ENCODE assay signal across 7 mouse cellular contexts in the genomic region with DNA sequence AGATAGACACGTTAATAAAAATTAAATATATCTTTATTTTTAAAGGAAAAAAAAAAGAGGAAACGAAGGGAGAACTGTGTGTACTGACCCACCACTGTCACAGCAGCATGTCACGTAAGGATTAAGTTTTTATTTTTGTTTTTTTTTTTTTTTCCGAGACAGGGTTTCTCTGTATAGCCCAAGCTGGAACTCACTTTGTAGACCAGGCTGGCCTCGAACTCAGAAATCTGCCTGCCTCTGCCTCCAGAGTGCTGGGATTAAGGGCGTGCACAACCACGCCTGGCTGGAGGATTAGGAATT. TPM values are rescaled to one million over a fixed set of nuclear protein-coding genes. Genes with fewer than 3 reads are reported as not detected.
A peak's percentile ranks its signal among the peaks of the same experiment; 100 is the strongest.
DNase-seq lines count a peak whose midpoint lies in the region; ATAC-seq and TF ChIP-seq lines count a peak whose summit lies in the region.
"Not testable (repeated sequence)": the region's sequence is repeated elsewhere in the genome, so short reads cannot be mapped to it uniquely, and the experiment has no call there.

No protein-coding gene starts in this region.

- not testable (repeated sequence) for H3K4me3 ChIP-seq in bone marrow, adult 2 months (replicated peaks; ENCODE audit: control insufficient read depth, low read depth, low read length); lung, postnatal 0 days (ENCODE audit: low read depth, low read length); neural tube, embryonic 14.5 days (ENCODE audit: low read depth, low read length)
- H3K4me3 ChIP-seq in gastrocnemius, adult 2 months: peak overlapping the region; percentile 66
- H3K4me3 ChIP-seq in hindbrain, embryonic 10.5 days: peak overlapping the region; percentile 37; the same call in 1 of the 2 replicates
- peak overlapping the region; percentile 18; the same call in 1 of the 2 replicates for H3K4me3 ChIP-seq in intestine, postnatal 0 days (ENCODE audit: low read depth, low read length)
- peak overlapping the region; percentile 43 for H3K4me3 ChIP-seq in liver, embryonic 11.5 days (ENCODE audit: low read depth, low read length)

- DNase-seq in gastrocnemius, adult 2 months; hindbrain, embryonic 10.5 days (ENCODE audit: low spot score); liver, embryonic 11.5 days (ENCODE audit: low spot score); lung, postnatal 0 days (ENCODE audit: low spot score): not testable (repeated sequence)

- not testable (repeated sequence) for H3K36me3 ChIP-seq in hindbrain, embryonic 10.5 days; intestine, postnatal 0 days (ENCODE audit: control insufficient read depth, insufficient read depth); liver, embryonic 11.5 days (ENCODE audit: control insufficient read depth, insufficient read depth, low read length); lung, postnatal 0 days (ENCODE audit: insufficient read depth, low read length); neural tube, embryonic 14.5 days (ENCODE audit: control insufficient read depth, insufficient read depth, low read length)

- WGBS in bone marrow, adult 2 months: 21% methylated on average over 7 of the region's 7 CpGs
- whole genome bisulfite sequencing in hindbrain, embryonic 10.5 days: 43% methylated on average over 7 of the region's 7 CpGs
- 37% methylated on average over 7 of the region's 7 CpGs for WGBS in intestine, postnatal 0 days
- WGBS in liver, embryonic 11.5 days: 28% methylated on average over 7 of the region's 7 CpGs
- 32% methylated on average over 7 of the region's 7 CpGs for WGBS in lung, postnatal 0 days
- 48% methylated on average over 7 of the region's 7 CpGs for WGBS in neural tube, embryonic 14.5 days

- not testable (repeated sequence) for H3K27me3 ChIP-seq in hindbrain, embryonic 10.5 days (ENCODE audit: insufficient read depth, poor library complexity, severe bottlenecking); intestine, postnatal 0 days (replicated peaks; ENCODE audit: control insufficient read depth, insufficient read depth, low read length); liver, embryonic 11.5 days (replicated peaks; ENCODE audit: control insufficient read depth, insufficient read depth, low read length); lung, postnatal 0 days (replicated peaks; ENCODE audit: insufficient read depth, low read length); neural tube, embryonic 14.5 days (ENCODE audit: control insufficient read depth, insufficient read depth, low read length)

- H3K27ac ChIP-seq in bone marrow, adult 2 months (ENCODE audit: control insufficient read depth, insufficient read depth, low read depth, low read length, poor library complexity): peak overlapping the region; percentile 92; the same call in 1 of the 2 replicates
- H3K27ac ChIP-seq in gastrocnemius, adult 2 months: peak overlapping the region; percentile 82
- not testable (repeated sequence) for H3K27ac ChIP-seq in hindbrain, embryonic 10.5 days; lung, postnatal 0 days (ENCODE audit: low read length); neural tube, embryonic 14.5 days (ENCODE audit: low read depth, low read length)
- H3K27ac ChIP-seq in intestine, postnatal 0 days (ENCODE audit: low read depth, low read length): peak overlapping the region; percentile 80
- H3K27ac ChIP-seq in liver, embryonic 11.5 days (ENCODE audit: low read depth, low read length): peak overlapping the region; percentile 84

- not testable (repeated sequence) for TF ChIP-seq CTCF in bone marrow, adult 2 months (IDR thresholded peaks at IDR 0.05; ENCODE audit: control insufficient read depth, insufficient read depth, low read length); gastrocnemius, adult 2 months (IDR thresholded peaks at IDR 0.05); intestine, postnatal 0 days (IDR thresholded peaks at IDR 0.05; ENCODE audit: low read depth); lung, postnatal 0 days (IDR thresholded peaks at IDR 0.05)

- H3K4me1 ChIP-seq in bone marrow, adult 2 months (ENCODE audit: control insufficient read depth, insufficient read depth, low read length); intestine, postnatal 0 days (replicated peaks; ENCODE audit: control insufficient read depth, insufficient read depth, low read length); liver, embryonic 11.5 days (replicated peaks; ENCODE audit: control insufficient read depth, insufficient read depth, low read length); lung, postnatal 0 days (ENCODE audit: insufficient read depth, low read depth, low read length); neural tube, embryonic 14.5 days (ENCODE audit: control insufficient read depth, insufficient read depth, low read length): not testable (repeated sequence)
- peaks cover 11% of the 10 kb centered on the region for H3K4me1 ChIP-seq in hindbrain, embryonic 10.5 days (replicated peaks)

- not testable (repeated sequence) for TF ChIP-seq EP300 in lung, postnatal 0 days (IDR thresholded peaks at IDR 0.05)

- not testable (repeated sequence) for TF ChIP-seq POLR2A in bone marrow, adult 2 months (IDR thresholded peaks at IDR 0.05; ENCODE audit: borderline replicate concordance, control insufficient read depth, low read depth, low read length)

- not testable (repeated sequence) for ATAC-seq in intestine, postnatal 0 days; liver, embryonic 11.5 days (replicated peaks; ENCODE audit: low FRiP score); lung, postnatal 0 days; neural tube, embryonic 14.5 days (ENCODE audit: low read depth)

- H3K9ac ChIP-seq in intestine, postnatal 0 days (ENCODE audit: low read depth, low read length); lung, postnatal 0 days (replicated peaks; ENCODE audit: low read depth); neural tube, embryonic 14.5 days (replicated peaks; ENCODE audit: low read depth, low read length): not testable (repeated sequence)
- peak overlapping the region; percentile 62 for H3K9ac ChIP-seq in liver, embryonic 11.5 days (ENCODE audit: low read depth, low read length)

- intact Hi-C loops in gastrocnemius, adult 2 months (cut with DNase I): loop anchor here (1.0 kb wide), 1 partner anchor 84 kb away; no protein-coding TSS in a partner anchor

- peak overlapping the region; percentile 61 for H3K4me2 ChIP-seq in intestine, postnatal 0 days (replicated peaks; ENCODE audit: low read depth)
- H3K4me2 ChIP-seq in liver, embryonic 11.5 days: peak overlapping the region; percentile 79
- peak overlapping the region; percentile 55 for H3K4me2 ChIP-seq in lung, postnatal 0 days (replicated peaks; ENCODE audit: low read depth, low read length)
- H3K4me2 ChIP-seq in neural tube, embryonic 14.5 days (ENCODE audit: low read depth, low read length): 0 out of 2 replicates have a peak overlapping the region, but pooled peaks have one; percentile 6

- not testable (repeated sequence) for H3K9me3 ChIP-seq in hindbrain, embryonic 10.5 days; intestine, postnatal 0 days (ENCODE audit: control insufficient read depth); liver, embryonic 11.5 days (ENCODE audit: control insufficient read depth, low read length); lung, postnatal 0 days (ENCODE audit: low read length); neural tube, embryonic 14.5 days (ENCODE audit: control insufficient read depth, low read length)

RNA-seq across cellular contexts. Expression of gene Gatad2a, which starts 5.7 kb away (rescaled TPM):
- 22.0 and 34.5 TPM in 2 replicates for polyA plus RNA-seq in bone marrow, adult 2 months (2011; ENCODE audit: insufficient read depth, insufficient read length, low replicate concordance, missing spikeins)
- total RNA-seq in gastrocnemius, adult 2 months (2021): 10 to 100 TPM; 26.5 to 32.6 TPM
- 46.9 and 50.3 TPM in 2 replicates for polyA plus RNA-seq in hindbrain, embryonic 10.5 days (2016; fragmentation: Nextera tagmentation; extraction: Ambion mirVana)
- 42.6 and 43.3 TPM in 2 replicates for polyA plus RNA-seq in intestine, postnatal 0 days (2015; fragmentation: Nextera tagmentation; extraction: Ambion mirVana)
- polyA plus RNA-seq in liver, embryonic 11.5 days (2014; fragmentation: Nextera tagmentation; extraction: Ambion mirVana): 72.6 and 75.3 TPM in 2 replicates
- polyA plus RNA-seq in lung, postnatal 0 days (2015; fragmentation: Nextera tagmentation; extraction: Ambion mirVana): 40.9 and 41.8 TPM in 2 replicates
- 20.9 and 27.5 TPM in 2 replicates for polyA plus RNA-seq in neural tube, embryonic 14.5 days (2014; fragmentation: Nextera tagmentation; extraction: Ambion mirVana)

RNA-seq across cellular contexts. Expression of gene Mau2, which starts 40.7 kb away (rescaled TPM):
- polyA plus RNA-seq in bone marrow, adult 2 months (2011; ENCODE audit: insufficient read depth, insufficient read length, low replicate concordance, missing spikeins): 29.7 and 51.9 TPM in 2 replicates
- total RNA-seq in gastrocnemius, adult 2 months (2021): 10 to 100 TPM; 24.8 to 31.0 TPM
- polyA plus RNA-seq in hindbrain, embryonic 10.5 days (2016; fragmentation: Nextera tagmentation; extraction: Ambion mirVana): 62.6 and 66.8 TPM in 2 replicates
- polyA plus RNA-seq in intestine, postnatal 0 days (2015; fragmentation: Nextera tagmentation; extraction: Ambion mirVana): 23.6 and 26.3 TPM in 2 replicates
- 42.1 and 46.5 TPM in 2 replicates for polyA plus RNA-seq in liver, embryonic 11.5 days (2014; fragmentation: Nextera tagmentation; extraction: Ambion mirVana)
- 37.1 and 37.2 TPM in 2 replicates for polyA plus RNA-seq in lung, postnatal 0 days (2015; fragmentation: Nextera tagmentation; extraction: Ambion mirVana)
- polyA plus RNA-seq in neural tube, embryonic 14.5 days (2014; fragmentation: Nextera tagmentation; extraction: Ambion mirVana): 73.5 and 77.9 TPM in 2 replicates

RNA-seq across cellular contexts. Expression of gene Sugp1, which starts 40.8 kb away (rescaled TPM):
- polyA plus RNA-seq in bone marrow, adult 2 months (2011; ENCODE audit: insufficient read depth, insufficient read length, low replicate concordance, missing spikeins): 19.1 and 26.4 TPM in 2 replicates
- total RNA-seq in gastrocnemius, adult 2 months (2021): 10 to 100 TPM; 16.8 to 21.0 TPM
- 51.3 and 54.2 TPM in 2 replicates for polyA plus RNA-seq in hindbrain, embryonic 10.5 days (2016; fragmentation: Nextera tagmentation; extraction: Ambion mirVana)
- polyA plus RNA-seq in intestine, postnatal 0 days (2015; fragmentation: Nextera tagmentation; extraction: Ambion mirVana): 17.7 and 18.4 TPM in 2 replicates
- polyA plus RNA-seq in liver, embryonic 11.5 days (2014; fragmentation: Nextera tagmentation; extraction: Ambion mirVana): 30.8 and 32.4 TPM in 2 replicates
- polyA plus RNA-seq in lung, postnatal 0 days (2015; fragmentation: Nextera tagmentation; extraction: Ambion mirVana): 25.4 and 27.3 TPM in 2 replicates
- polyA plus RNA-seq in neural tube, embryonic 14.5 days (2014; fragmentation: Nextera tagmentation; extraction: Ambion mirVana): 47.1 and 52.9 TPM in 2 replicates

Comparison
In these comparisons a context has a peak if more than half of its experiments do, and no peak if none do; other contexts are left out.
1. H3K4me2 ChIP-seq: peak in every context shown above with its lines; median percentile 79 in liver, embryonic 11.5 days; 61 in intestine, postnatal 0 days; 55 in lung, postnatal 0 days; 6 in neural tube, embryonic 14.5 days.